Mouse (Mus musculus) MEL (cell line): ENCODE data around the gene Lrp10. TPM values are rescaled to one million over a fixed set of nuclear protein-coding genes. Genes with fewer than 3 reads are reported as not detected.

Experiments
- DNase-seq: peaks from one replicate; pipeline ENCODE4 v3.0.0; 2011; ENCODE audit warnings: low read depth, low spot score
- H3K27ac ChIP-seq: 2 replicates; pipeline ENCODE4 v1.5.1; 2012; ENCODE audit warnings: low read depth, mild to moderate bottlenecking, control low read depth, low read length, moderate library complexity; ENCODE audit not compliant: control insufficient read depth
- H3K27me3 ChIP-seq, 2 experiments: fragments of 150-350 bp in 1 of 2; sonication (generic) in 1 of 2; 2 replicates each; pipeline ENCODE4 v1.6.1; 2012; ENCODE audit warnings: low read length in 2 of 2, mild to moderate bottlenecking in 2 of 2, improper control_type of control experiment in 1 of 2, moderate library complexity in 1 of 2; ENCODE audit not compliant: insufficient read depth in 2 of 2, control insufficient read depth in 1 of 2
- H3K36me3 ChIP-seq, 2 experiments: 2 replicates each; pipeline ENCODE4 v1.6.1; 2012 to 2014; ENCODE audit warnings: low read length in 2 of 2, improper control_type of control experiment in 1 of 2, inconsistent platforms in 1 of 2, mild to moderate bottlenecking in 1 of 2; ENCODE audit not compliant: insufficient read depth in 2 of 2, control insufficient read depth in 1 of 2
- H3K4me1 ChIP-seq, 2 experiments: fragments of 150-350 bp in 1 of 2; sonication (generic) in 1 of 2; 2 replicates each; pipeline ENCODE4 v1.6.1; 2012; ENCODE audit warnings: low read length in 2 of 2, improper control_type of control experiment in 1 of 2, mild to moderate bottlenecking in 1 of 2; ENCODE audit not compliant: insufficient read depth in 2 of 2, control insufficient read depth in 1 of 2
- H3K4me3 ChIP-seq, 2 experiments: fragments of 150-350 bp in 1 of 2; sonication (generic) in 1 of 2; 2 replicates each; pipeline ENCODE4 v1.5.1; 2012; ENCODE audit warnings: low read depth in 2 of 2, low read length in 2 of 2, mild to moderate bottlenecking in 2 of 2, moderate library complexity in 2 of 2, control low read depth in 1 of 2, improper control_type of control experiment in 1 of 2; ENCODE audit not compliant: control insufficient read depth in 1 of 2, insufficient read depth in 1 of 2
- H3K79me2 ChIP-seq: 2 replicates; pipeline ENCODE4 v1.6.1; 2012; ENCODE audit warnings: mild to moderate bottlenecking, low read length, moderate library complexity; ENCODE audit not compliant: control insufficient read depth, poor library complexity, insufficient read depth
- H3K9ac ChIP-seq: 2 replicates; pipeline ENCODE4 v1.6.1; 2012; ENCODE audit warnings: low read depth, mild to moderate bottlenecking, control low read depth, low read length, moderate library complexity; ENCODE audit not compliant: control insufficient read depth, poor library complexity, severe bottlenecking
- H3K9me3 ChIP-seq: fragments of 150-350 bp; sonication (generic); replicated peaks from 2 replicates; pipeline ENCODE4 v1.6.1; 2012; ENCODE audit warnings: mild to moderate bottlenecking, low read length, improper control_type of control experiment, moderate library complexity; ENCODE audit not compliant: insufficient read depth
- CTCF ChIP-seq, 3 experiments: IDR thresholded peaks in 2 of 3; conservative IDR thresholded peaks in 1 of 3; 2 replicates each; pipeline ENCODE4 v1.5.1; 2011 to 2012; ENCODE audit warnings: low read length in 3 of 3, low read depth in 2 of 3, mild to moderate bottlenecking in 2 of 3, improper control_type of control experiment in 1 of 3, inconsistent platforms in 1 of 3, mixed read lengths in 1 of 3, moderate library complexity in 1 of 3; ENCODE audit not compliant: control insufficient read depth in 1 of 3, insufficient read depth in 1 of 3, poor library complexity in 1 of 3, severe bottlenecking in 1 of 3
- E2F4 ChIP-seq: IDR thresholded peaks from 2 replicates; pipeline ENCODE4 v1.6.1; 2011; ENCODE audit warnings: low read depth, low read length, improper control_type of control experiment, borderline replicate concordance
- EP300 ChIP-seq, 2 experiments: IDR thresholded peaks; 2 replicates each; pipeline ENCODE4 v1.6.1; 2011; ENCODE audit warnings: improper control_type of control experiment in 2 of 2, low read length in 2 of 2, low read depth in 1 of 2, mild to moderate bottlenecking in 1 of 2
- ETS1 ChIP-seq: IDR thresholded peaks from 2 replicates; pipeline ENCODE4 v1.6.1; 2012; ENCODE audit warnings: low read depth, mild to moderate bottlenecking, inconsistent platforms, low read length, improper control_type of control experiment, moderate library complexity
- GABPA ChIP-seq: IDR thresholded peaks from 2 replicates; pipeline ENCODE4 v1.6.1; 2012; ENCODE audit warnings: low read depth, mild to moderate bottlenecking, inconsistent platforms, low read length, improper control_type of control experiment, moderate library complexity
- GATA1 ChIP-seq: IDR thresholded peaks from 2 replicates; pipeline ENCODE4 v1.6.1; 2011; ENCODE audit warnings: low read depth, low read length, improper control_type of control experiment
- MAFK ChIP-seq: IDR thresholded peaks from 2 replicates; pipeline ENCODE4 v1.6.1; 2011; ENCODE audit warnings: low read depth, mild to moderate bottlenecking, low read length, improper control_type of control experiment, borderline replicate concordance
- MAX ChIP-seq: IDR thresholded peaks from 2 replicates; pipeline ENCODE4 v1.6.1; 2011; ENCODE audit warnings: low read length, improper control_type of control experiment
- MAZ ChIP-seq: IDR thresholded peaks from 2 replicates; pipeline ENCODE4 v1.6.1; 2012; ENCODE audit warnings: low read depth, mild to moderate bottlenecking, inconsistent platforms, low read length, improper control_type of control experiment
- MXI1 ChIP-seq: IDR thresholded peaks from 2 replicates; pipeline ENCODE4 v1.6.1; 2011; ENCODE audit warnings: mild to moderate bottlenecking, low read depth, low read length, improper control_type of control experiment
- MYC ChIP-seq: IDR thresholded peaks from 2 replicates; pipeline ENCODE4 v1.6.1; 2011; ENCODE audit warnings: low read depth, mild to moderate bottlenecking, low read length, improper control_type of control experiment, moderate library complexity
- TCF12 ChIP-seq: IDR thresholded peaks from 2 replicates; pipeline ENCODE4 v1.6.1; 2014; ENCODE audit warnings: low read depth, mild to moderate bottlenecking, inconsistent platforms, low read length, improper control_type of control experiment, moderate library complexity
- UBTF ChIP-seq: IDR thresholded peaks from 2 replicates; pipeline ENCODE4 v1.6.1; 2012; ENCODE audit warnings: low read depth, mild to moderate bottlenecking, inconsistent platforms, low read length, improper control_type of control experiment, moderate library complexity, borderline replicate concordance; ENCODE audit not compliant: insufficient read depth
- USF1 ChIP-seq: IDR thresholded peaks from 2 replicates; pipeline ENCODE4 v1.6.1; 2014; ENCODE audit warnings: low read depth, mild to moderate bottlenecking, inconsistent platforms, low read length, improper control_type of control experiment, moderate library complexity
- USF2 ChIP-seq, 2 experiments: IDR thresholded peaks; 2 replicates each; pipeline ENCODE4 v1.6.1; 2011 to 2012; ENCODE audit warnings: improper control_type of control experiment in 2 of 2, low read length in 2 of 2, borderline replicate concordance in 1 of 2, inconsistent platforms in 1 of 2, low read depth in 1 of 2, mild to moderate bottlenecking in 1 of 2; ENCODE audit not compliant: insufficient read depth in 1 of 2
- ZC3H11A ChIP-seq: IDR thresholded peaks from 2 replicates; pipeline ENCODE4 v1.6.1; 2012; ENCODE audit warnings: low read depth, mild to moderate bottlenecking, inconsistent platforms, low read length, improper control_type of control experiment
- ZKSCAN1 ChIP-seq: IDR thresholded peaks from 2 replicates; pipeline ENCODE4 v1.6.1; 2012; ENCODE audit warnings: low read depth, mild to moderate bottlenecking, inconsistent platforms, low read length, improper control_type of control experiment, moderate library complexity
- ZNF384 ChIP-seq: IDR thresholded peaks from 2 replicates; pipeline ENCODE4 v1.6.1; 2012; ENCODE audit warnings: low read depth, mild to moderate bottlenecking, inconsistent platforms, low read length, improper control_type of control experiment
- polyA plus RNA-seq, 2 experiments: library from polyadenylated mRNA; stranded (reverse) in 1 of 2; unstranded in 1 of 2; fragments of >175 nt in 1 of 2; fragments of >200 nt in 1 of 2; gene quantifications; 2 replicates each; pipeline versions ENCODE4 v1.2.1 to v1.2.4; 2012; ENCODE audit warnings: low replicate concordance in 2 of 2, low read depth in 1 of 2; ENCODE audit not compliant: insufficient read length in 2 of 2, insufficient read depth in 1 of 2, missing spikeins in 1 of 2
- total RNA-seq: library from RNA; depleted of rRNA; stranded (reverse); fragments of 300-350 nt; gene quantifications from 2 replicates; pipeline ENCODE4 v1.2.3, GENCODE M21; 2012

The Lrp10 gene
- total and polyA plus RNA-seq, 3 experiments: 53.6 to 110 TPM; not detected in 1

DNA sequence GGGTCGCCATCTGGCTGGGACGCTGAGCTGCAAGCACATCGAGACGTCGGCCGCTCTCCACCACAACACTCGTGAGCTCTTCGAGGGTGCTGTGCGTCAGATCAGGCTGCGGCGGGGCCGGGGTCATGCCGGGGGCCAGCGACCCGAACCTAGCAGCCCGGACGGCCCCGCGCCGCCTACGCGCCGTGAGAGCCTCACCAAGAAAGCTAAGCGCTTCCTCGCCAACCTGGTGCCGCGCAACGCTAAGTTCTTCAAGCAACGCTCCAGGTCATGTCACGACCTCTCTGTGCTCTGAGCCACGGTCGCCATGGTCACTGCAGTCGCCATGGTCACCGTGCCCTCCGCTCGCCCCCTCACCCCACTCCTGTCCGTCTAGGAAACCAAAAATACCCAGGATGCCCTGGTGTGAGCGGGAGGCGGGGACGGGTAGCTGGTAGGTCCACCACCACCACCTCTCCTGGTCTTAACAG, 15.5 kb downstream of the Lrp10 start:
- no peak for TF ChIP-seq E2F4
- TF ChIP-seq, all 39 proteins: peak for 0
- Histone ChIP-seq H3K27ac (no peak overlapping the region), H3K36me3 (peaks cover 0 to 38% of the 10 kb centered on the region in 2 experiments; a peak in 2 of 4 replicates), H3K79me2 (no peaks in the 10 kb centered on the region), H3K27me3 (no peaks in the 10 kb centered on the region), H3K4me3 (no peak overlapping the region), H3K9me3 (no peaks in the 10 kb centered on the region), H3K4me1 (peaks cover 22 to 40% of the 10 kb centered on the region in 2 experiments), H3K9ac (no peak overlapping the region)
- DNase-seq: no peak

DNA sequence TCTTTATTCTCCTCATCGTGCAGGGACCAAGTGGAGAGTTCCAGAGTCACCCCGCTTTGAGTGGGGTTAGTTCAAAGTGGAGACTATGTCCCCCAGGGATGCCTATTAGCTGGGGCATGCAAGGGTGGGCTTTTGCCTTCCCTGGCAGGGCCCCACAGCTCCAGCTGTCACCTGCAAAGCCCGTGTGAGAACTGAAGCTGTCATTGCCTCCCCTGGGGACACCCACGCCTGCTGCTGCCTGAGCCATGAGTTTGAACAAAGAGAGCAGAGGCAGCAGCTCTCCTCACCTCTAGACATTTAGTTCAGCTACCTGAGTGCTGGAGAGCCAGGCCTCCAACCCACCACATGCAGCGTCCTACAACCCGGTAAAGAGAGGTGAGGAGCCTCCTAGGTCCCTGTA, 16.7 kb downstream of the Lrp10 start:
- no peaks in the 10 kb centered on the region for H3K9me3 ChIP-seq
- H3K27me3 ChIP-seq: no peaks in the 10 kb centered on the region
- H3K36me3 ChIP-seq: peaks cover 0 to 42% of the 10 kb centered on the region in 2 experiments; a peak in 2 of 4 replicates
- H3K4me1 ChIP-seq: peaks cover 28 to 44% of the 10 kb centered on the region in 2 experiments
- H3K79me2 ChIP-seq: no peaks in the 10 kb centered on the region
- TF ChIP-seq USF1 (no peak), MAX (no peak), USF2 (IDR thresholded peaks at IDR 0.05; ENCODE audit: borderline replicate concordance in 1 of 2, insufficient read depth in 1 of 2, low read depth in 1 of 2, low read length in 2 of 2) (no peak), MYC (no peak)
- H3K4me3 ChIP-seq: no peak overlapping the region
- H3K9ac ChIP-seq: no peak overlapping the region
- no peak for DNase-seq
- no peak overlapping the region for H3K27ac ChIP-seq

DNA sequence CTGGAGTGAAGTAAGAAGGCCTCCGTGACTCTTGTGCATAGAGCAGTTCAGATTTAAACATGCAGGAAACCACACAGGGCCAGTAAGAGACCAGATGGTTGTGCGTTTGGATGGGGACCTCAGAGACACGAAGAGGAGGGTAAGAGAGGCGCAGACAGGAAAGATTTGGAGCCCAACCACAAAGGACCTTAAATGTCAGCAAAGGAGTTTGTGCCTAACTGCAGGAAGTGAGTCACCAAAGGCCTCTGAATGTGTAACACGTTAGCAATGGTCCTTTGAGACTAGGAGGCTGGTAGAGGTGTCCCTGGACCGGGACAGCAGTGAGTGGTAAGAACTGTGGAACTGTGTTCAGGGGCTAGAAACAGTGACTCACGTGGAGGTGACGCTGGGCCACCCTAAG, 17.5 kb downstream of the Lrp10 start:
- H3K4me3 ChIP-seq: no peak overlapping the region
- H3K36me3 ChIP-seq: peaks cover 0 to 47% of the 10 kb centered on the region in 2 experiments; a peak in 2 of 4 replicates
- peaks cover 27 to 43% of the 10 kb centered on the region in 2 experiments for H3K4me1 ChIP-seq
- peak overlapping the region; percentile 60 for H3K27ac ChIP-seq
- H3K27me3 ChIP-seq: no peaks in the 10 kb centered on the region
- H3K9ac ChIP-seq: 0 out of 2 replicates have a peak overlapping the region, but pooled peaks have one; percentile 15
- DNase-seq: peak; percentile 71
- TF ChIP-seq ZKSCAN1 (no peak), EP300 (IDR thresholded peaks at IDR 0.05; ENCODE audit: low read depth in 1 of 2, low read length in 2 of 2) (peak in 1 of 2 experiments; percentile 53; a peak in 2 of 4 replicates), MAX (no peak)
- H3K9me3 ChIP-seq: no peaks in the 10 kb centered on the region
- no peaks in the 10 kb centered on the region for H3K79me2 ChIP-seq

DNA sequence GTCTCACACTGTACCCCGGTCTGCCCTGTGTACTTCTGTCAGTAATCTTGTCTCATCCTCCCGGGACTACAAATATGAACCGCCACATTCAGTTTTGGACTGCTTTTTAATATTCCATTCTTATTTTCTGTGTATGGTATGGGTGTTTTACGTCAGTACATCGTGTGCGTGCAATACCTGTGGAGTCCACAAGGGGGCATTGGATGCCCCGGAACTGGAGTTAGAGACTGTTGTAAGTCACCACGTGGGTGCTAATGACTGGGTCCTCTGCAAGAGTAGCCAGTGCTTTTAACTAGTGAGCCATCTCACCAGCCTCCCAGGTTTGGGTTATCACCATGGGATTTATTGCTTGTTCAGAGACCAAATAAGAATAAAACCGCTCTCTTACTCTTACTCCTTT, 18.6 kb downstream of the Lrp10 start:
- Histone ChIP-seq H3K27me3 (no peaks in the 10 kb centered on the region), H3K4me1 (peaks cover 18 to 42% of the 10 kb centered on the region in 2 experiments), H3K27ac (peak overlapping the region; percentile 38; the same call in 1 of the 2 replicates), H3K4me3 (no peak overlapping the region), H3K79me2 (no peaks in the 10 kb centered on the region), H3K9ac (peak overlapping the region; percentile 51), H3K36me3 (peaks cover 0 to 39% of the 10 kb centered on the region in 2 experiments; a peak in 2 of 4 replicates), H3K9me3 (no peaks in the 10 kb centered on the region)
- peak; percentile 92 for DNase-seq
- TF ChIP-seq MAZ: no peak
- peak; percentile 94 for TF ChIP-seq MAX
- peak; percentile 72 to 92 (median 85) for TF ChIP-seq CTCF (IDR thresholded peaks at IDR 0.05 in 2 of 3, conservative IDR thresholded peaks at IDR 0.05 in 1 of 3; ENCODE audit: control insufficient read depth in 1 of 3, insufficient read depth in 1 of 3, low read depth in 2 of 3, low read length in 3 of 3, poor library complexity in 1 of 3, severe bottlenecking in 1 of 3)
- TF ChIP-seq TCF12: no peak
- no peak for TF ChIP-seq E2F4
- no peak for TF ChIP-seq GATA1
- TF ChIP-seq UBTF: no peak
- no peak for TF ChIP-seq ETS1
- no peak for TF ChIP-seq MAFK
- TF ChIP-seq EP300 (IDR thresholded peaks at IDR 0.05; ENCODE audit: low read depth in 1 of 2, low read length in 2 of 2): peak in 1 of 2 experiments; percentile 23; a peak in 1 of 4 replicates
- peak; percentile 98 for TF ChIP-seq MYC
- TF ChIP-seq MXI1: peak; percentile 94
- TF ChIP-seq ZC3H11A: no peak; the same call in 1 of the 2 replicates
- no peak for TF ChIP-seq ZNF384
- TF ChIP-seq GABPA: no peak
